In the genomic region with DNA sequence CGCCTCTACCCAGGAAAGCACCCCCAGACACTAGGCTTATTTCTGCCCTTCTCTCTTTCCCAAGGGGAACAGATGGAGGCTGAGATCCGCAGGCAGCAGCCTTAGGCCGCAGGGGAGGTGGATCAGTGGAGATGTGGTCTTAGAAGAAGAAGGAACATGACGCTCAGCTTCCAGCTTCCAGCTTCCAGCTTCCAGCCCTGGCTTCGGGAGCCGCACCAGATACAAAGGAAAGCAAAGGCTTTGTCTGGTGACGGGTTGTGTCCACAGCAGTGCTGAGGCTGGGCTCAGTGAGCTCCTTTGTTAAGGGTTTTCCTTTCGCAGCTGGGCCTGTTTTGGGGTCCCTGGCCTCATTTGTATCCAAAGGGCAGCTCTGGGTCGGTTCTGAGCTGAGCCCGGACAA, we compare ENCODE assay signal across 18 mouse cellular contexts. TPM values are rescaled to one million over a fixed set of nuclear protein-coding genes. Genes with fewer than 3 reads are reported as not detected.
DNase-seq lines count a peak whose midpoint lies in the region; ATAC-seq and TF ChIP-seq lines count a peak whose summit lies in the region.
"Had no signal": no experiment of that assay in that cellular context is flagged by ENCODE, and none has a peak within 500 bp of the region (broad histone marks: within the 10 kb centered on the region; RNA-seq: fewer than 3 reads in every experiment).

No protein-coding gene starts in this region.

- no peak for TF ChIP-seq POLR2A in brain, embryonic 14.5 days (IDR thresholded peaks at IDR 0.05; ENCODE audit: borderline replicate concordance, extremely low read depth, insufficient read depth, insufficient read length, poor library complexity, severe bottlenecking)

- no peak for TF ChIP-seq CTCF in brain, embryonic 14.5 days (IDR thresholded peaks at IDR 0.05; ENCODE audit: borderline replicate concordance, extremely low read depth, insufficient read depth, insufficient read length)
- no peak for TF ChIP-seq CTCF in forebrain, postnatal 0 days (IDR thresholded peaks at IDR 0.05; ENCODE audit: low read depth)

- no peaks in the 10 kb centered on the region for H3K9me3 ChIP-seq in forebrain, postnatal 0 days (ENCODE audit: low read length)
- H3K9me3 ChIP-seq: limb, embryonic 10.5 days had no signal

- no peak overlapping the region for H3K9ac ChIP-seq in forebrain, postnatal 0 days

- DNase-seq in cerebellum, adult 9-10 months, result peak; percentile 15
- no peak for DNase-seq in cerebellum, adult 8-10 months
- DNase-seq in layer of hippocampus, adult 11-12 months (ENCODE audit: low spot score), result peak; percentile 30
- no peak for DNase-seq in layer of hippocampus, postnatal 36 days
- peak; percentile 19 for DNase-seq in brain, embryonic 14.5 days (ENCODE audit: low read depth)
- DNase-seq in forebrain, postnatal 0 days, result no peak
- DNase-seq in heart, postnatal 36 days, result no peak
- DNase-seq: adrenal gland, adult 2 months; cerebellum, adult 2 months; heart, postnatal 14 days; kidney, postnatal 4 days; lung, adult 2 months; lung, postnatal 36 days; right cerebral cortex, postnatal 4 days had no signal

- H3K36me3 ChIP-seq in forebrain, postnatal 0 days (ENCODE audit: insufficient read depth), result no peaks in the 10 kb centered on the region
- H3K36me3 ChIP-seq: limb, embryonic 10.5 days had no signal

- H3K4me2 ChIP-seq in forebrain, postnatal 0 days (ENCODE audit: low read depth), result no peak overlapping the region
- H3K4me2 ChIP-seq: heart, embryonic 11.5 days; liver, embryonic 11.5 days had no signal

- no peak overlapping the region for H3K4me3 ChIP-seq in forebrain, postnatal 0 days (ENCODE audit: low read depth, low read length)
- H3K4me3 ChIP-seq: limb, embryonic 10.5 days had no signal

- intact Hi-C loops in heart, postnatal 36 days (cut with DNase I), result no loop called here

- no peaks in the 10 kb centered on the region for H3K4me1 ChIP-seq in forebrain, postnatal 0 days (ENCODE audit: insufficient read depth)
- H3K4me1 ChIP-seq: limb, embryonic 10.5 days had no signal

- 36% methylated on average over 10 of the region's 10 CpGs for WGBS in forebrain, postnatal 0 days

- H3K27me3 ChIP-seq in forebrain, postnatal 0 days (ENCODE audit: insufficient read depth, low read length), result no peaks in the 10 kb centered on the region

- ATAC-seq in forebrain, postnatal 0 days, result peak; percentile 34; the same call in 1 of the 2 replicates
- no peak for ATAC-seq in erythroid progenitor cell, adult 5-6 weeks (replicated peaks; ENCODE audit: low FRiP score, poor library complexity, severe bottlenecking)

- H3K27ac ChIP-seq in forebrain, postnatal 0 days (ENCODE audit: low read depth, low read length), result no peak overlapping the region
- H3K27ac ChIP-seq: limb, embryonic 10.5 days had no signal

RNA-seq across cellular contexts. Expression of a gene that starts 16.9 kb away (rescaled TPM):
- total RNA-seq in layer of hippocampus, postnatal 36 days (2021), result 100 to 1,000 TPM; 228 to 249 TPM
- 71.5 and 101 TPM in 2 replicates for polyA plus RNA-seq in brain, embryonic 14.5 days (2012; rRNA removed)
- 171 and 191 TPM in 2 replicates for total RNA-seq in forebrain, postnatal 0 days (2014; rRNA removed)
- polyA plus RNA-seq in forebrain, postnatal 0 days (2015; fragmentation: Nextera tagmentation; extraction: Ambion mirVana), result 147 and 169 TPM in 2 replicates
- total RNA-seq in erythroid progenitor cell, adult 5-6 weeks (2015; ENCODE audit: low replicate concordance), result 65.2 and 80.1 TPM in 2 replicates
- total RNA-seq in erythroid progenitor cell, adult 5-6 weeks (2017; ENCODE audit: low replicate concordance), result 113 and 118 TPM in 2 replicates
- total RNA-seq in heart, postnatal 36 days (2021), result 10 to 100 TPM; 94.4 to 96.6 TPM

Comparison
In these comparisons a context has a peak if more than half of its experiments do, and no peak if none do; other contexts are left out.
1. DNase-seq: peak in cerebellum, adult 9-10 months (single experiment), layer of hippocampus, adult 11-12 months (single experiment) and brain, embryonic 14.5 days (single experiment); none in cerebellum, adult 8-10 months (single experiment), layer of hippocampus, postnatal 36 days (0 of 2), forebrain, postnatal 0 days (single experiment) and heart, postnatal 36 days (0 of 2).